Mouse (Mus musculus) forebrain, embryonic 14.5 days (tissue): Measurements from ENCODE around the gene Il1rn. TPM values are rescaled to one million over a fixed set of nuclear protein-coding genes. Genes with fewer than 3 reads are reported as not detected.

Experiments used
- ATAC-seq: fragments of 200-750 bp; cut with Nextera tagmentation; 2 replicates; pipeline ENCODE4 v1.8.0; 2017; ENCODE audit warnings: mild to moderate bottlenecking, moderate library complexity
- DNase-seq: peaks from one replicate; pipeline ENCODE4 v3.0.0-alpha.2; 2015; ENCODE audit warnings: low spot score
- H3K27ac ChIP-seq: fragments of 300-500 bp; sonication (generic); 2 replicates; pipeline ENCODE4 v1.5.1; 2014; ENCODE audit warnings: low read depth, mild to moderate bottlenecking, control low read depth, low read length, moderate library complexity
- H3K27me3 ChIP-seq: fragments of 300-500 bp; sonication (generic); replicated peaks from 2 replicates; pipeline ENCODE4 v1.6.1; 2014; ENCODE audit warnings: low read length, control low read depth, mixed read lengths; ENCODE audit not compliant: control insufficient read depth, insufficient read depth
- H3K36me3 ChIP-seq: fragments of 300-500 bp; sonication (generic); 2 replicates; pipeline ENCODE4 v1.6.1; 2014; ENCODE audit warnings: low read length, control low read depth; ENCODE audit not compliant: control insufficient read depth, insufficient read depth
- H3K4me1 ChIP-seq: fragments of 300-500 bp; sonication (generic); 2 replicates; pipeline ENCODE4 v1.6.1; 2014; ENCODE audit warnings: antibody characterized with exemption, low read length, control low read depth; ENCODE audit not compliant: control insufficient read depth, insufficient read depth
- H3K4me2 ChIP-seq: fragments of 300-500 bp; sonication (generic); 2 replicates; pipeline ENCODE4 v1.6.1; 2014; ENCODE audit warnings: mild to moderate bottlenecking, control low read depth, low read length
- H3K4me3 ChIP-seq: fragments of 300-500 bp; sonication (generic); 2 replicates; pipeline ENCODE4 v1.5.1; 2014; ENCODE audit warnings: low read depth, low read length, control low read depth
- H3K9ac ChIP-seq: fragments of 300-500 bp; sonication (generic); 2 replicates; pipeline ENCODE4 v1.6.1; 2014; ENCODE audit warnings: mild to moderate bottlenecking, low read length, control low read depth, moderate library complexity
- H3K9me3 ChIP-seq: fragments of 300-500 bp; sonication (generic); replicated peaks from 2 replicates; pipeline ENCODE4 v1.6.1; 2016; ENCODE audit warnings: low read length, control low read depth, mixed read lengths; ENCODE audit not compliant: control insufficient read depth
- WGBS: fragments of 180-500 bp; shearing (Covaris S2); extraction: QIAGEN DNeasy Blood & Tissue Kit; methylation state at CpG from one replicate; pipeline ENCODE4 v1.1.7; 2014; 5-methylcytosine and 5-hydroxymethylcytosine counted together
- polyA plus RNA-seq: library from polyadenylated mRNA; unstranded; fragments of >200 nt; fragmentation: Nextera tagmentation; extraction: Ambion mirVana; gene quantifications from 2 replicates; pipeline ENCODE4 v1.2.1, GENCODE M21; 2014

Gene Il1rn
- polyA plus RNA-seq, 1 experiment from 2014 or later, result 0.09 TPM

- H3K36me3 ChIP-seq, result no peaks in the 10 kb centered on the region
- ATAC-seq (peak; percentile 85), DNase-seq (peak; percentile 58)
- 4% methylated on average over 47 of the region's 47 CpGs for WGBS
- H3K27ac ChIP-seq, result no peak within 1 kb of the TSS
- H3K9ac ChIP-seq, result peak within 1 kb of the TSS; percentile 57
- H3K4me2 ChIP-seq, result peak within 1 kb of the TSS; percentile 81
- no peaks in the 10 kb centered on the region for H3K9me3 ChIP-seq
- H3K4me1 ChIP-seq, result no peaks in the 10 kb centered on the region
- no peaks in the 10 kb centered on the region for H3K27me3 ChIP-seq
- H3K4me3 ChIP-seq, result peak within 1 kb of the TSS; percentile 37
Measured at GRCm38 (mm10) chr2:24367030-24367894, 30.6 kb downstream of the Il1rn start, which contains the start of gene Psd4. Psd4 (plus strand) TSS chr2:24367580.

- Histone ChIP-seq H3K9me3 (no peaks in the 10 kb centered on the region), H3K27ac (no peak overlapping the region), H3K4me2 (peak overlapping the region; percentile 81), H3K4me3 (peak overlapping the region; percentile 37), H3K27me3 (no peaks in the 10 kb centered on the region), H3K36me3 (no peaks in the 10 kb centered on the region), H3K9ac (no peak overlapping the region), H3K4me1 (no peaks in the 10 kb centered on the region)
- WGBS, result 69% methylated on average over 4 of the region's 4 CpGs
- no peak for DNase-seq
- peak; percentile 10; the same call in 1 of the 2 replicates for ATAC-seq
Measured at GRCm38 (mm10) chr2:24367895-24368261, 31.2 kb downstream of the Il1rn start.

GRCm38 (mm10) chr2:24378747-24379450 is 42.2 kb downstream of the Il1rn start:
- Histone ChIP-seq H3K4me1 (no peaks in the 10 kb centered on the region), H3K4me2 (no peak overlapping the region), H3K27ac (no peak overlapping the region), H3K9me3 (no peaks in the 10 kb centered on the region), H3K4me3 (no peak overlapping the region), H3K27me3 (no peaks in the 10 kb centered on the region), H3K36me3 (no peaks in the 10 kb centered on the region), H3K9ac (no peak overlapping the region)
- DNase-seq, result no peak
- WGBS, result 87% methylated on average over 5 of the region's 5 CpGs
- no peak for ATAC-seq

- no peak for DNase-seq
- H3K9ac ChIP-seq, result no peak overlapping the region
- no peak for ATAC-seq
- no peaks in the 10 kb centered on the region for H3K9me3 ChIP-seq
- H3K4me2 ChIP-seq, result no peak overlapping the region
- WGBS, result 78% methylated on average over 9 of the region's 9 CpGs
- H3K36me3 ChIP-seq, result no peaks in the 10 kb centered on the region
- no peak overlapping the region for H3K4me3 ChIP-seq
- no peaks in the 10 kb centered on the region for H3K4me1 ChIP-seq
- H3K27me3 ChIP-seq, result no peaks in the 10 kb centered on the region
- H3K27ac ChIP-seq, result no peak overlapping the region
Measured at GRCm38 (mm10) chr2:24382456-24383230, 46.0 kb downstream of the Il1rn start.

GRCm38 (mm10) chr2:24383636-24384035 is 47.0 kb downstream of the Il1rn start:
- Histone ChIP-seq H3K36me3 (no peaks in the 10 kb centered on the region), H3K9ac (no peak overlapping the region), H3K4me2 (no peak overlapping the region), H3K27ac (no peak overlapping the region), H3K4me3 (no peak overlapping the region), H3K27me3 (no peaks in the 10 kb centered on the region), H3K4me1 (no peaks in the 10 kb centered on the region), H3K9me3 (no peaks in the 10 kb centered on the region)
- no peak for ATAC-seq
- DNase-seq, result no peak
- WGBS, result 84% methylated on average over 3 of the region's 3 CpGs

GRCm38 (mm10) chr2:24384393-24384792 is 47.7 kb downstream of the Il1rn start:
- Histone ChIP-seq H3K9ac (no peak overlapping the region), H3K27ac (no peak overlapping the region), H3K9me3 (no peaks in the 10 kb centered on the region), H3K4me3 (no peak overlapping the region), H3K4me2 (no peak overlapping the region), H3K27me3 (no peaks in the 10 kb centered on the region), H3K4me1 (no peaks in the 10 kb centered on the region), H3K36me3 (no peaks in the 10 kb centered on the region)
- no peak for DNase-seq
- no peak for ATAC-seq

GRCm38 (mm10) chr2:24385111-24385961 is 48.7 kb downstream of the Il1rn start:
- H3K4me1 ChIP-seq, result no peaks in the 10 kb centered on the region
- H3K27ac ChIP-seq, result no peak overlapping the region
- H3K9ac ChIP-seq, result no peak overlapping the region
- no peak for DNase-seq
- no peaks in the 10 kb centered on the region for H3K9me3 ChIP-seq
- H3K36me3 ChIP-seq, result no peaks in the 10 kb centered on the region
- 83% methylated on average over 14 of the region's 14 CpGs for WGBS
- no peak overlapping the region for H3K4me3 ChIP-seq
- ATAC-seq, result no peak
- no peak overlapping the region for H3K4me2 ChIP-seq
- no peaks in the 10 kb centered on the region for H3K27me3 ChIP-seq
